Mouse (Mus musculus): ENCODE data around the gene Slc25a13. TPM values are rescaled to one million over a fixed set of nuclear protein-coding genes. Genes with fewer than 3 reads are reported as not detected.

Slc25a13 gene
- polyA plus RNA-seq, 1 experiment from 2014 or later: 32.9 TPM

DNA sequence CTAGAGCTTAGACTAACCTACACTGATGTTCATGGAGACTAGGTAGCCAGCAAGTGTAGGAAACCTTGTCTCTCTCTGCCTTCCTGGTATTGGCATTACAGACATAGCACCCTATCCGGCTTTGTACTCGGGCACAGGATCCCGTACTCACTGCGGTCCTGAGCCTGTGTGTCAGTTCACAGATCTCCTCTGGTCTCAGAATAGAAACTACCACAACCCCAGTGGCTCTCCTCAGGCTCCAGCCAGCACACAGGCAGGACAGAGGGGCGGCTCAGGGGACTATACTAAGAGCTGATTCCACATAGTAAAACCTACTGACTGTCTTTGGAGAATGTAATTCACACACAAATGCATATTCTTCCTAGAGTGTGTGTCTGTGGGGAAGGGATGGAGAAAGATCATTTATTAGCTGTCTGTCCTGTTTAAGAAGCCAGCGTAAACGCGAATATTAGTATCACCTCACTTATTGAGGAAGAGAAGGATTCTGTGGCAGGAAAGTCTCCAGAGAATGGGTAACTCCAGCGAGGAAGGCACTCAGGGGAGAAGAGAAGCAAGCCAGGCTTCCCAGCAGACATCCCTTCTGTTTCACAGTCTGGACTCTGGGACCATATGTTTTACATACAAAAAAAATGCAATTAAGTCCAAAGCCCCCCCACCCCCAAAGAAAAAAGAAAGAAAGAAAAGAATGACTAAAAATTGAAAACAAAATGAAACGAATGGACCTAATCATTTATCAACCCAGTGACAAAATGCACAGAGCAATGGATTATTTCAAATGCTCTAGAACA, 49.4 kb downstream of the Slc25a13 start:
- 86% methylated on average over 10 of the region's 10 CpGs for WGBS
- no peak overlapping the region for H3K4me3 ChIP-seq (ENCODE audit: low read depth, low read length)
- no peaks in the 10 kb centered on the region for H3K27me3 ChIP-seq (ENCODE audit: control insufficient read depth, insufficient read depth, low read length)
- no peaks in the 10 kb centered on the region for H3K36me3 ChIP-seq (ENCODE audit: control insufficient read depth, insufficient read depth, low read length)
- ATAC-seq (ENCODE audit: insufficient read depth, low FRiP score, low TSS enrichment): no peak
- H3K4me2 ChIP-seq (ENCODE audit: low read depth): no peak overlapping the region
- H3K4me1 ChIP-seq (ENCODE audit: control insufficient read depth, insufficient read depth, low read length): peaks cover 5% of the 10 kb centered on the region
- no peak overlapping the region for H3K9ac ChIP-seq (ENCODE audit: low read length)
- no peak overlapping the region for H3K27ac ChIP-seq (ENCODE audit: low read depth, low read length)
- H3K9me3 ChIP-seq (ENCODE audit: control insufficient read depth, low read length): no peaks in the 10 kb centered on the region
- no peak for DNase-seq (ENCODE audit: low spot score)

- no peaks in the 10 kb centered on the region for H3K27me3 ChIP-seq (ENCODE audit: control insufficient read depth, insufficient read depth, low read length)
- ATAC-seq (ENCODE audit: insufficient read depth, low FRiP score, low TSS enrichment) (peak; percentile 76), DNase-seq (ENCODE audit: low spot score) (peak; percentile 42)
- WGBS: 55% methylated on average over 7 of the region's 7 CpGs
- H3K4me1 ChIP-seq (ENCODE audit: control insufficient read depth, insufficient read depth, low read length): peaks cover 22% of the 10 kb centered on the region
- no peaks in the 10 kb centered on the region for H3K9me3 ChIP-seq (ENCODE audit: control insufficient read depth, low read length)
- no peak overlapping the region for H3K4me3 ChIP-seq (ENCODE audit: low read depth, low read length)
- H3K27ac ChIP-seq (ENCODE audit: low read depth, low read length): no peak overlapping the region
- no peak overlapping the region for H3K4me2 ChIP-seq (ENCODE audit: low read depth)
- no peak overlapping the region for H3K9ac ChIP-seq (ENCODE audit: low read length)
- no peaks in the 10 kb centered on the region for H3K36me3 ChIP-seq (ENCODE audit: control insufficient read depth, insufficient read depth, low read length)
These were observed 53.9 kb downstream of the Slc25a13 start for GRCm38 (mm10) chr6:6162993-6163623.

DNA sequence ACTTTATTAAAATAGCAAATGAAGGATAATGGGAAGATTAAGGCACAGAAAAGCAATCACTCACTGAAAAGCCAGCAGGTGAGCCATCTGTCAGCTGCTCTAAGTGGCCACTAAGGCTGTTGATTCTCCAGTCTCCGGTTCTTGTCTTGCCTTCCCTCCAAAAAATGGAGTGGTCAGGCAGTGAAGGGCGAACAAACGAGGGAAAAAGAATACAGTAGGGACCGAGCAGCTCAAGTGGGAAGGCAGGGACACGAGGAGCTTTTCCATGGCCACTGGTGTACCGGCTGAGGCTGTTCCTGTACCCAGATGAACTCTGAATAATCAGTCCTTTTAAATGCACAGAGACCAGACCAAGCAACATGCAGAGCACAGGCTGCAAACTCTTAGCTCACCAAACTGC, 54.8 kb downstream of the Slc25a13 start:
- H3K4me2 ChIP-seq (ENCODE audit: low read depth): no peak overlapping the region

GRCm38 (mm10) chr6:6160645-6161426, 56.1 kb downstream of the Slc25a13 start:
- no peak overlapping the region for H3K9ac ChIP-seq (ENCODE audit: low read length)
- no peak overlapping the region for H3K4me2 ChIP-seq (ENCODE audit: low read depth)
- no peak overlapping the region for H3K4me3 ChIP-seq (ENCODE audit: low read depth, low read length)
- WGBS: 87% methylated on average over 7 of the region's 7 CpGs
- H3K27ac ChIP-seq (ENCODE audit: low read depth, low read length): no peak overlapping the region
- no peaks in the 10 kb centered on the region for H3K36me3 ChIP-seq (ENCODE audit: control insufficient read depth, insufficient read depth, low read length)
- no peaks in the 10 kb centered on the region for H3K9me3 ChIP-seq (ENCODE audit: control insufficient read depth, low read length)
- peaks cover 22% of the 10 kb centered on the region for H3K4me1 ChIP-seq (ENCODE audit: control insufficient read depth, insufficient read depth, low read length)
- ATAC-seq (ENCODE audit: insufficient read depth, low FRiP score, low TSS enrichment) (no peak), DNase-seq (ENCODE audit: low spot score) (no peak)
- no peaks in the 10 kb centered on the region for H3K27me3 ChIP-seq (ENCODE audit: control insufficient read depth, insufficient read depth, low read length)

More for the DNA sequence above, 54.8 kb downstream of the Slc25a13 start:
- no peak overlapping the region for H3K4me3 ChIP-seq (ENCODE audit: low read depth, low read length)
- DNase-seq (ENCODE audit: low spot score) (no peak), ATAC-seq (ENCODE audit: insufficient read depth, low FRiP score, low TSS enrichment) (no peak)
- H3K9ac ChIP-seq (ENCODE audit: low read length): no peak overlapping the region
- H3K27me3 ChIP-seq (ENCODE audit: control insufficient read depth, insufficient read depth, low read length): no peaks in the 10 kb centered on the region
- no peaks in the 10 kb centered on the region for H3K9me3 ChIP-seq (ENCODE audit: control insufficient read depth, low read length)
- H3K4me1 ChIP-seq (ENCODE audit: control insufficient read depth, insufficient read depth, low read length): peaks cover 22% of the 10 kb centered on the region
- H3K36me3 ChIP-seq (ENCODE audit: control insufficient read depth, insufficient read depth, low read length): no peaks in the 10 kb centered on the region
- 40% methylated on average over 6 of the region's 6 CpGs for WGBS
- H3K27ac ChIP-seq (ENCODE audit: low read depth, low read length): peak overlapping the region; percentile 45; the same call in 1 of the 2 replicates

- no peak overlapping the region for H3K27ac ChIP-seq (ENCODE audit: low read depth, low read length)
These were observed 57.6 kb downstream of the Slc25a13 start for GRCm38 (mm10) chr6:6159221-6159859.

GRCm38 (mm10) chr6:6153426-6153825, 63.5 kb downstream of the Slc25a13 start:
- no peak overlapping the region for H3K4me2 ChIP-seq (ENCODE audit: low read depth)
- no peak overlapping the region for H3K9ac ChIP-seq (ENCODE audit: low read length)
- H3K9me3 ChIP-seq (ENCODE audit: control insufficient read depth, low read length): no peaks in the 10 kb centered on the region
- H3K27me3 ChIP-seq (ENCODE audit: control insufficient read depth, insufficient read depth, low read length): no peaks in the 10 kb centered on the region
- H3K27ac ChIP-seq (ENCODE audit: low read depth, low read length): no peak overlapping the region
- H3K4me1 ChIP-seq (ENCODE audit: control insufficient read depth, insufficient read depth, low read length): no peaks in the 10 kb centered on the region
- DNase-seq (ENCODE audit: low spot score): no peak
- 76% methylated on average over 10 of the region's 10 CpGs for WGBS
- no peak for ATAC-seq (ENCODE audit: insufficient read depth, low FRiP score, low TSS enrichment)
- H3K36me3 ChIP-seq (ENCODE audit: control insufficient read depth, insufficient read depth, low read length): no peaks in the 10 kb centered on the region
- H3K4me3 ChIP-seq (ENCODE audit: low read depth, low read length): no peak overlapping the region

More at GRCm38 (mm10) chr6:6159221-6159859, 57.6 kb downstream of the Slc25a13 start:
- ATAC-seq (ENCODE audit: insufficient read depth, low FRiP score, low TSS enrichment): 0 out of 2 replicates have a peak, but pooled peaks have one; percentile 35
- Histone ChIP-seq H3K36me3 (ENCODE audit: control insufficient read depth, insufficient read depth, low read length) (no peaks in the 10 kb centered on the region), H3K4me1 (ENCODE audit: control insufficient read depth, insufficient read depth, low read length) (peaks cover 22% of the 10 kb centered on the region), H3K9ac (ENCODE audit: low read length) (no peak overlapping the region), H3K4me3 (ENCODE audit: low read depth, low read length) (no peak overlapping the region), H3K4me2 (ENCODE audit: low read depth) (no peak overlapping the region), H3K9me3 (ENCODE audit: control insufficient read depth, low read length) (no peaks in the 10 kb centered on the region), H3K27me3 (ENCODE audit: control insufficient read depth, insufficient read depth, low read length) (no peaks in the 10 kb centered on the region)
- DNase-seq (ENCODE audit: low spot score): peak; percentile 43
- WGBS: 20% methylated on average over 7 of the region's 7 CpGs

GRCm38 (mm10) chr6:6150811-6151210, 66.2 kb downstream of the Slc25a13 start:
- Histone ChIP-seq H3K4me2 (ENCODE audit: low read depth) (no peak overlapping the region), H3K4me1 (ENCODE audit: control insufficient read depth, insufficient read depth, low read length) (no peaks in the 10 kb centered on the region), H3K9me3 (ENCODE audit: control insufficient read depth, low read length) (no peaks in the 10 kb centered on the region), H3K9ac (ENCODE audit: low read length) (no peak overlapping the region), H3K36me3 (ENCODE audit: control insufficient read depth, insufficient read depth, low read length) (no peaks in the 10 kb centered on the region), H3K27ac (ENCODE audit: low read depth, low read length) (no peak overlapping the region), H3K27me3 (ENCODE audit: control insufficient read depth, insufficient read depth, low read length) (no peaks in the 10 kb centered on the region), H3K4me3 (ENCODE audit: low read depth, low read length) (no peak overlapping the region)
- ATAC-seq (ENCODE audit: insufficient read depth, low FRiP score, low TSS enrichment) (no peak), DNase-seq (ENCODE audit: low spot score) (no peak)
- 92% methylated on average over 6 of the region's 6 CpGs for WGBS

- 62% methylated on average over 2 of the region's 2 CpGs for WGBS
- ATAC-seq (ENCODE audit: insufficient read depth, low FRiP score, low TSS enrichment): no peak
- no peak overlapping the region for H3K9ac ChIP-seq (ENCODE audit: low read length)
- no peak overlapping the region for H3K4me3 ChIP-seq (ENCODE audit: low read depth, low read length)
- no peaks in the 10 kb centered on the region for H3K27me3 ChIP-seq (ENCODE audit: control insufficient read depth, insufficient read depth, low read length)
- H3K4me1 ChIP-seq (ENCODE audit: control insufficient read depth, insufficient read depth, low read length): no peaks in the 10 kb centered on the region
- no peak overlapping the region for H3K27ac ChIP-seq (ENCODE audit: low read depth, low read length)
- H3K9me3 ChIP-seq (ENCODE audit: control insufficient read depth, low read length): no peaks in the 10 kb centered on the region
- no peaks in the 10 kb centered on the region for H3K36me3 ChIP-seq (ENCODE audit: control insufficient read depth, insufficient read depth, low read length)
- DNase-seq (ENCODE audit: low spot score): no peak
- no peak overlapping the region for H3K4me2 ChIP-seq (ENCODE audit: low read depth)
These were observed 67.2 kb downstream of the Slc25a13 start for GRCm38 (mm10) chr6:6149751-6150150.

Measured in neural tube, embryonic 11.5 days (tissue).